Mouse (Mus musculus): ENCODE results near the gene Acad11.

- TF ChIP-seq CTCF (IDR thresholded peaks at IDR 0.05; ENCODE audit: low read depth) (no peak), EP300 (IDR thresholded peaks at IDR 0.05; ENCODE audit: low read depth) (no peak)
Observed at GRCm38 (mm10) chr9:104104986-104105385, 41.8 kb downstream of the Acad11 start.
